Mouse (Mus musculus): Measurements from ENCODE around the gene Olfr110. TPM values are rescaled to one million over a fixed set of nuclear protein-coding genes. Genes with fewer than 3 reads are reported as not detected.

The Olfr110 gene
- polyA plus RNA-seq, 1 experiment from 2014 or later, result not detected

GRCm38 (mm10) chr17:37541454-37542119 is 49.3 kb downstream of the Olfr110 start:
- Histone ChIP-seq H3K4me3 (ENCODE audit: low read length) (no peak overlapping the region), H3K36me3 (ENCODE audit: control insufficient read depth, insufficient read depth, low read length) (no peaks in the 10 kb centered on the region), H3K27me3 (ENCODE audit: control insufficient read depth, insufficient read depth, low read depth, low read length) (no peaks in the 10 kb centered on the region), H3K27ac (ENCODE audit: low read length) (no peak overlapping the region), H3K4me2 (ENCODE audit: low read depth, low read length) (no peak overlapping the region), H3K9me3 (ENCODE audit: control insufficient read depth, low read length) (no peaks in the 10 kb centered on the region), H3K9ac (ENCODE audit: low read length) (no peak overlapping the region), H3K4me1 (replicated peaks; ENCODE audit: control insufficient read depth, insufficient read depth, low read length) (no peaks in the 10 kb centered on the region)
- WGBS, result 77% methylated on average over 4 of the region's 4 CpGs
- ATAC-seq (ENCODE audit: low read depth), result no peak

GRCm38 (mm10) chr17:37543800-37544435 is 51.6 kb downstream of the Olfr110 start:
- 67% methylated on average over 3 of the region's 3 CpGs for WGBS
- Histone ChIP-seq H3K27ac (ENCODE audit: low read length) (no peak overlapping the region), H3K9me3 (ENCODE audit: control insufficient read depth, low read length) (no peaks in the 10 kb centered on the region), H3K36me3 (ENCODE audit: control insufficient read depth, insufficient read depth, low read length) (no peaks in the 10 kb centered on the region), H3K27me3 (ENCODE audit: control insufficient read depth, insufficient read depth, low read depth, low read length) (no peaks in the 10 kb centered on the region), H3K4me2 (ENCODE audit: low read depth, low read length) (no peak overlapping the region), H3K9ac (ENCODE audit: low read length) (no peak overlapping the region), H3K4me3 (ENCODE audit: low read length) (no peak overlapping the region), H3K4me1 (replicated peaks; ENCODE audit: control insufficient read depth, insufficient read depth, low read length) (no peaks in the 10 kb centered on the region)
- ATAC-seq (ENCODE audit: low read depth), result no peak

Other genes with a start within 250 kb of the Olfr110 start
- gene Olfr98, start 228.7 kb upstream of the Olfr110 start, polyA plus RNA-seq (2015; fragmentation: Nextera tagmentation; extraction: Ambion mirVana), result not detected in 2 replicates
- gene H2-M3, start 222.2 kb upstream of the Olfr110 start, polyA plus RNA-seq (2015; fragmentation: Nextera tagmentation; extraction: Ambion mirVana), result 2.3 and 3.1 TPM in 2 replicates
- not detected in 2 replicates for gene Olfr99, start 209.0 kb upstream of the Olfr110 start, polyA plus RNA-seq (2015; fragmentation: Nextera tagmentation; extraction: Ambion mirVana)
- not detected in 2 replicates for gene Olfr101, start 188.2 kb upstream of the Olfr110 start, polyA plus RNA-seq (2015; fragmentation: Nextera tagmentation; extraction: Ambion mirVana)
- not detected in 2 replicates for gene Olfr102, start 175.4 kb upstream of the Olfr110 start, polyA plus RNA-seq (2015; fragmentation: Nextera tagmentation; extraction: Ambion mirVana)
- not detected in 2 replicates for gene Olfr103, start 152.8 kb upstream of the Olfr110 start, polyA plus RNA-seq (2015; fragmentation: Nextera tagmentation; extraction: Ambion mirVana)
- gene Olfr104-ps, start 132.9 kb upstream of the Olfr110 start, polyA plus RNA-seq (2015; fragmentation: Nextera tagmentation; extraction: Ambion mirVana), result not detected in 2 replicates
- not detected in 2 replicates for gene Olfr105-ps, start 113.4 kb upstream of the Olfr110 start, polyA plus RNA-seq (2015; fragmentation: Nextera tagmentation; extraction: Ambion mirVana)
- gene Olfr106-ps, start 102.1 kb upstream of the Olfr110 start, polyA plus RNA-seq (2015; fragmentation: Nextera tagmentation; extraction: Ambion mirVana), result not detected in 2 replicates
- not detected in 2 replicates for gene Olfr107, start 93.2 kb upstream of the Olfr110 start, polyA plus RNA-seq (2015; fragmentation: Nextera tagmentation; extraction: Ambion mirVana)
- gene Olfr108, start 47.0 kb upstream of the Olfr110 start, polyA plus RNA-seq (2015; fragmentation: Nextera tagmentation; extraction: Ambion mirVana), result not detected in 2 replicates
- not detected in 2 replicates for gene Olfr109, start 33.6 kb upstream of the Olfr110 start, polyA plus RNA-seq (2015; fragmentation: Nextera tagmentation; extraction: Ambion mirVana)
- gene H2-M2, start 8.9 kb upstream of the Olfr110 start, polyA plus RNA-seq (2015; fragmentation: Nextera tagmentation; extraction: Ambion mirVana), result not detected in 2 replicates
- not detected in 2 replicates for gene Olfr111, start 15.6 kb downstream of the Olfr110 start, polyA plus RNA-seq (2015; fragmentation: Nextera tagmentation; extraction: Ambion mirVana)
- gene Olfr112, start 77.0 kb downstream of the Olfr110 start, polyA plus RNA-seq (2015; fragmentation: Nextera tagmentation; extraction: Ambion mirVana), result not detected in 2 replicates
- not detected in 2 replicates for gene Olfr113, start 85.2 kb downstream of the Olfr110 start, polyA plus RNA-seq (2015; fragmentation: Nextera tagmentation; extraction: Ambion mirVana)
- gene Olfr114, start 100.3 kb downstream of the Olfr110 start, polyA plus RNA-seq (2015; fragmentation: Nextera tagmentation; extraction: Ambion mirVana), result not detected in 2 replicates
- not detected in 2 replicates for gene Olfr115, start 134.6 kb downstream of the Olfr110 start, polyA plus RNA-seq (2015; fragmentation: Nextera tagmentation; extraction: Ambion mirVana)
- not detected in 2 replicates for gene Olfr116, start 134.7 kb downstream of the Olfr110 start, polyA plus RNA-seq (2015; fragmentation: Nextera tagmentation; extraction: Ambion mirVana)
- not detected in 2 replicates for gene Olfr117, start 171.3 kb downstream of the Olfr110 start, polyA plus RNA-seq (2015; fragmentation: Nextera tagmentation; extraction: Ambion mirVana)
- not detected in 2 replicates for gene Olfr118, start 174.5 kb downstream of the Olfr110 start, polyA plus RNA-seq (2015; fragmentation: Nextera tagmentation; extraction: Ambion mirVana)
- gene Olfr119, start 204.1 kb downstream of the Olfr110 start, polyA plus RNA-seq (2015; fragmentation: Nextera tagmentation; extraction: Ambion mirVana), result not detected in 2 replicates
- gene Olfr120, start 229.3 kb downstream of the Olfr110 start, polyA plus RNA-seq (2015; fragmentation: Nextera tagmentation; extraction: Ambion mirVana), result not detected in 2 replicates